Mouse (Mus musculus) small intestine, adult 2 months (tissue): ENCODE measurements around the gene Hnrnpm. TPM values are rescaled to one million over a fixed set of nuclear protein-coding genes. Genes with fewer than 3 reads are reported as not detected.

Experiments used
- H3K27ac ChIP-seq: fragments of 200-500 bp; 2 replicates; pipeline ENCODE4 v1.5.1; 2012; ENCODE audit warnings: low read depth, low read length, control low read depth, inconsistent platforms; ENCODE audit not compliant: insufficient read depth
- H3K27me3 ChIP-seq: fragments of 200-500 bp; 2 replicates; pipeline ENCODE4 v1.6.1; 2012; ENCODE audit warnings: mild to moderate bottlenecking, moderate library complexity, low read length, inconsistent platforms; ENCODE audit not compliant: control insufficient read depth, insufficient read depth
- H3K36me3 ChIP-seq: fragments of 200-500 bp; 2 replicates; pipeline ENCODE4 v1.6.1; 2012; ENCODE audit warnings: mild to moderate bottlenecking, low read length, control low read depth, inconsistent platforms; ENCODE audit not compliant: control insufficient read depth, insufficient read depth
- H3K4me1 ChIP-seq: fragments of 200-500 bp; 2 replicates; pipeline ENCODE4 v1.6.1; 2012; ENCODE audit warnings: low read length, inconsistent platforms, mixed read lengths; ENCODE audit not compliant: control insufficient read depth, insufficient read depth, insufficient read length
- H3K4me3 ChIP-seq: fragments of 200-500 bp; 2 replicates; pipeline ENCODE4 v1.5.1; 2012; ENCODE audit warnings: low read depth, mild to moderate bottlenecking, control low read depth, inconsistent platforms, low read length, moderate library complexity
- CTCF ChIP-seq: fragments of 200-500 bp; IDR thresholded peaks from 2 replicates; pipeline ENCODE4 v1.5.1; 2012; ENCODE audit warnings: low read depth, mild to moderate bottlenecking, control low read depth, inconsistent platforms, low read length, moderate library complexity, mixed read lengths; ENCODE audit not compliant: insufficient replicate concordance, insufficient read length; ENCODE audit errors: extremely low read depth
- POLR2A ChIP-seq: fragments of 200-500 bp; IDR thresholded peaks from 2 replicates; pipeline ENCODE4 v1.6.1; 2012; ENCODE audit warnings: low read depth, mild to moderate bottlenecking, control low read depth, inconsistent platforms, low read length, moderate library complexity
- WGBS: fragments of 180-500 bp; shearing (Covaris S2); methylation state at CpG from one replicate; pipeline ENCODE4 v1.1.7; 2018; 5-methylcytosine and 5-hydroxymethylcytosine counted together
- polyA plus RNA-seq: library from polyadenylated mRNA; depleted of rRNA; stranded (reverse); fragments of >200 nt; gene quantifications from 2 replicates; pipeline ENCODE4 v1.2.3, GENCODE M21; 2012

Gene Hnrnpm
- polyA plus RNA-seq, 1 experiment = 91.7 TPM

- no peaks in the 10 kb centered on the region for H3K27me3 ChIP-seq
- TF ChIP-seq POLR2A (no peak), CTCF (no peak)
- no peak overlapping the region for H3K4me3 ChIP-seq
- no peaks in the 10 kb centered on the region for H3K4me1 ChIP-seq
- H3K36me3 ChIP-seq = peaks cover 42% of the 10 kb centered on the region
- no peak overlapping the region for H3K27ac ChIP-seq
- 89% methylated on average over 3 of the region's 3 CpGs for WGBS
Observed at GRCm38 (mm10) chr17:33669681-33670080, 17.0 kb downstream of the Hnrnpm start.

DNA sequence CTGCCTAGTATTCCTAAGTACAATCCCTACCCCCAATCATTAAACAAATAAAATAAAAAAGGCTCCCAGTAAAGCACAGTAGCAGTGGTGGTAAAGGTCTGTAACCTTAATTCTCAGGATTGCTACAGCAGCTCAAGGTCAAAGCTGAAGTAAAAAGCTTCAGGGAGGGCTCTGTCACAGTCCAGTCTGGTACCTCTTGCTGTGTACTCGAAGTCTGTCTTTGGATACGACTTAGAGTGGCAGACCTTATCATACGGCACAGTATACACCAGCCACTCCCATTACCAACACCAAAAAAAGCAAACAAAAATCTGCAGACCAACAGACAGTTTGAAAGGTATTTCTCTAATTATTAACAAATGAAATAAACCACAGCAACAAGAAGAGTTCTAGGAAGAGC is 19.8 kb downstream of the Hnrnpm start:
- WGBS = 37% methylated on average over 3 of the region's 3 CpGs
- Histone ChIP-seq H3K27ac (no peak overlapping the region), H3K36me3 (peaks cover 52% of the 10 kb centered on the region)

GRCm38 (mm10) chr17:33649781-33650475 is 36.7 kb downstream of the Hnrnpm start:
- H3K4me3 ChIP-seq = no peak overlapping the region
- 98% methylated on average over 34 of the region's 34 CpGs for WGBS
- no peak overlapping the region for H3K27ac ChIP-seq
- no peaks in the 10 kb centered on the region for H3K4me1 ChIP-seq
- peaks cover 76% of the 10 kb centered on the region for H3K36me3 ChIP-seq
- no peaks in the 10 kb centered on the region for H3K27me3 ChIP-seq
- no peak for TF ChIP-seq CTCF

More for the DNA sequence above, 19.8 kb downstream of the Hnrnpm start:
- TF ChIP-seq CTCF (no peak), POLR2A (no peak)
- H3K4me1 ChIP-seq = no peaks in the 10 kb centered on the region
- H3K4me3 ChIP-seq = no peak overlapping the region
- no peaks in the 10 kb centered on the region for H3K27me3 ChIP-seq

- H3K36me3 ChIP-seq = peaks cover 59% of the 10 kb centered on the region
- no peaks in the 10 kb centered on the region for H3K27me3 ChIP-seq
- no peaks in the 10 kb centered on the region for H3K4me1 ChIP-seq
- H3K4me3 ChIP-seq = no peak overlapping the region
- no peak overlapping the region for H3K27ac ChIP-seq
- WGBS = 92% methylated on average over 8 of the region's 8 CpGs
- TF ChIP-seq POLR2A (no peak), CTCF (no peak)
Observed at GRCm38 (mm10) chr17:33645073-33645472, 41.6 kb downstream of the Hnrnpm start.

DNA sequence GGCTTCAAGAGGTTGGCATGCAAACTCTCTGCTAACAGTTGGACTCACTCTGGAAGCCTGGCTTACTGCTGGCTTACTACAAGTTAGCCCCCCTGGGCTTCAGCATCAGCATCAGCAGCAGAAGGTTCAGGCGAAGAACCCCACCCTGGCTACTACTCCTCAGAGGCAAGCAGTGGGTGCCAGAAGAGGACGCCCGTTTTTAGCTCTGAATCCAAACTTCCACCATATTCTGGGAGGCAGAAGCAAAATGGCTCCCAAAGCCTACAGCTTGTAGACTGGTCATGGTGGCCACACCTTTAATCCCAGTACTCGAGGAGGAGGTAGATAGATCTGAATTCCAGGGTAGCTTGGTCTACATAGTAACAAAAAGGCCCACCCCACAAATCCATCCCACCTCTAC is 42.6 kb downstream of the Hnrnpm start:
- H3K4me3 ChIP-seq = no peak overlapping the region
- no peaks in the 10 kb centered on the region for H3K27me3 ChIP-seq
- H3K36me3 ChIP-seq = peaks cover 49% of the 10 kb centered on the region
- H3K27ac ChIP-seq = no peak overlapping the region
- 85% methylated on average over 4 of the region's 4 CpGs for WGBS
- no peak for TF ChIP-seq POLR2A
- no peak for TF ChIP-seq CTCF
- no peaks in the 10 kb centered on the region for H3K4me1 ChIP-seq

DNA sequence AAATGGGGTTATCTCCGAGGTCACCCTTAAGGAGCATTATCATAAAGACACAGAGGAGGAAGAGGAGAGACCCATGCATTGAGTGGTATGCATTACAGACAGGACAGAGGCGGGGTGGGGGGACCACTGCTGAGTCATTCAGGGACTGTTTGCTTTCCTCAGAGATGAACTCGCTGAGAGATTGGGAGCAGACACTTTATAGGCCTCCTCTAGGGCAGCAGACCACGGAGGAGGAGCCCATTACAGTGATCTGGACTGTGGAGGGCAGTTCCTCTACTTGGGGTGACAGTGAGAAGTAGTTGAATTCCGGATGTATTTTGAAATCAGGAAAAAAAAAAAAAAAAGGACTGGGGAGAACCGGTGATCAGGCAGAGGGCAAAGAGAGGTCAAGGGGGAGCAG is 46.9 kb downstream of the Hnrnpm start:
- Histone ChIP-seq H3K27me3 (no peaks in the 10 kb centered on the region), H3K4me3 (no peak overlapping the region), H3K36me3 (peaks cover 12% of the 10 kb centered on the region), H3K4me1 (no peaks in the 10 kb centered on the region), H3K27ac (no peak overlapping the region)
- WGBS = 36% methylated on average over 6 of the region's 6 CpGs
- TF ChIP-seq CTCF (no peak), POLR2A (no peak)

DNA sequence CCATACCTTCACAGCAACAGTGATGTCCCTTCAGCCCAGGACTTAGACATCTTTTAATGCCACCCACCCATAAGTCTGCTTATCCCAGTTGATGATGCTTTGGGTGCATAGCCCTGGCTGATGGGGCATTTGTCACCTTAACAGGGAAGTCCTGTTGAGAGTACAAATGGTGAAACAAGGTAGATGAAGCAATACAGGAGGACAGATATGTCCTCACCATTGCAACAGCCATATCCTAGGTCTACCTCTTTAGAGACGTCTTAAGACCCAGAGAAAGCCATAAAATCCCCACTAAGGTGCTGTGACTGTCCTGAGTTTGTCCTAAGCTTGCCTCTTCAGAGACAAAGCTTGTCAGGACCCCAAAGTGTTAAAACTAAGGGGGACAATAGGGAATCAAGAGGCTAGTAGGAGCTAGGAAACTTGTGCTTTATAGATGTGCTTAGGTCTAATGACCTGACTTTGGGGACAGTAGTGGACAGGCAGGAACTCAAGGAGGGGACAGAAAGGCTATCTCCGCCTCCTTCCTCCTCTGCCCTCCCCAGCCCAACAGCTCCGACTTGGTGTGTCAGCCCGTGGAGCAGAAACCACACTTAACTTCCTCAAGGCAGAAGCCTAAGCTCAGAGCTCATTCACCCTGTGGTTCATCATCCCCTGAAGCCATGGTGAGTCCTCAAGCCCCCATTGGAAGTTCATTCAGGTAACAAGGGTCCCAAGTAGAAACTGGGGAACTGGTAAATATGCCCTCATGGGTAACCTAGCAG is 49.0 kb downstream of the Hnrnpm start, which contains the start of gene Pram1:
TSS of gene Pram1 (plus strand) at position 541 of the 761 bp plus-strand sequence.
- no peaks in the 10 kb centered on the region for H3K4me1 ChIP-seq
- H3K27ac ChIP-seq = 0 out of 2 replicates have a peak within 1 kb of the TSS, but pooled peaks have one; percentile 18
- WGBS = 70% methylated on average over 4 of the region's 4 CpGs
- no peak within 1 kb of the TSS for H3K4me3 ChIP-seq
- no peaks in the 10 kb centered on the region for H3K27me3 ChIP-seq
- H3K36me3 ChIP-seq = no peaks in the 10 kb centered on the region
- TF ChIP-seq CTCF (no peak), POLR2A (no peak)
